Mouse (Mus musculus) thymus, adult 2 months (tissue): ENCODE results near the gene Ggt5.

Experiments used
- CTCF ChIP-seq: fragments of 200-500 bp; IDR thresholded peaks from 2 replicates; pipeline ENCODE4 v1.5.1; 2012; ENCODE audit warnings: mild to moderate bottlenecking, control low read depth, low read length, moderate library complexity, borderline replicate concordance; ENCODE audit not compliant: control insufficient read depth, poor library complexity, insufficient read depth; ENCODE audit errors: extremely low read depth
- POLR2A ChIP-seq: fragments of 200-500 bp; IDR thresholded peaks from 2 replicates; pipeline ENCODE4 v1.6.1; 2012; ENCODE audit warnings: mild to moderate bottlenecking, low read length, control low read depth, moderate library complexity; ENCODE audit not compliant: control insufficient read depth, poor library complexity, insufficient read depth; ENCODE audit errors: extremely low read depth

GRCm38 (mm10) chr10:75592585-75592984 lies 3.4 kb downstream of the Ggt5 start:
- TF ChIP-seq POLR2A (no peak), CTCF (no peak)
